Mouse (Mus musculus): Measurements from ENCODE around the gene Slc8a3.

The Slc8a3 gene

DNA sequence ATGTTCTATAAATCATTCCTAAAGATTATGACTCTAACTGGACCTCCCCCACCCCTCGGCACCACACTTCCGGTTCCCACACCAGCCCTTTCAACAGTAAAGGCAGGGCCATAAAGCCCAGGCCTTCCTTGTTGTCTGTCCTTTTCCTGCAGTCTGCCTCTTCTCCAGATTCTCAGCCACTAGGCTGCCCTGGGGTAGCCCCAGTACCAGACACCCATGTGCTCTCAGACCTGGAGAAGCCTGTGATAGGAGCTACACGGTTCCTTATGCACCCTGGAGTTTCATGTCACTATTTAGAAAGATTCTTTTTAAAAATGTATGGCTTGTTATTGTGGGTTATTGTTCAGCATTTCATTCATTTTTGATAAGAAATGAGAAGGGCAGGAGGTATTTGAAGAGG, 172.6 kb downstream of the Slc8a3 start:
- in situ Hi-C loops (cut with MboI; ENCODE audit: low pct_unique_long_range_greater_than_20kb in 1 of 2, low sequenced_read_pairs in 2 of 2, unreplicated experiment in 1 of 2), result no loop called here

GRCm38 (mm10) chr12:81159947-81160346, 173.0 kb downstream of the Slc8a3 start:
- in situ Hi-C loops (cut with MboI; ENCODE audit: low pct_unique_long_range_greater_than_20kb in 1 of 2, low sequenced_read_pairs in 2 of 2, unreplicated experiment in 1 of 2), result no loop called here

- in situ Hi-C loops (cut with MboI; ENCODE audit: low pct_unique_long_range_greater_than_20kb in 1 of 2, low sequenced_read_pairs in 2 of 2, unreplicated experiment in 1 of 2), result no loop called here
Observed at GRCm38 (mm10) chr12:81156841-81157240, 176.1 kb downstream of the Slc8a3 start.

- in situ Hi-C loops (cut with MboI; ENCODE audit: low pct_unique_long_range_greater_than_20kb in 1 of 2, low sequenced_read_pairs in 2 of 2, unreplicated experiment in 1 of 2), result no loop called here
Observed at GRCm38 (mm10) chr12:81155675-81156074, 177.3 kb downstream of the Slc8a3 start.

GRCm38 (mm10) chr12:81152082-81152481, 180.9 kb downstream of the Slc8a3 start:
- in situ Hi-C loops (cut with MboI; ENCODE audit: low pct_unique_long_range_greater_than_20kb in 1 of 2, low sequenced_read_pairs in 2 of 2, unreplicated experiment in 1 of 2), result no loop called here

GRCm38 (mm10) chr12:81150917-81151316, 182.1 kb downstream of the Slc8a3 start:
- in situ Hi-C loops (cut with MboI; ENCODE audit: low pct_unique_long_range_greater_than_20kb in 1 of 2, low sequenced_read_pairs in 2 of 2, unreplicated experiment in 1 of 2), result no loop called here

DNA sequence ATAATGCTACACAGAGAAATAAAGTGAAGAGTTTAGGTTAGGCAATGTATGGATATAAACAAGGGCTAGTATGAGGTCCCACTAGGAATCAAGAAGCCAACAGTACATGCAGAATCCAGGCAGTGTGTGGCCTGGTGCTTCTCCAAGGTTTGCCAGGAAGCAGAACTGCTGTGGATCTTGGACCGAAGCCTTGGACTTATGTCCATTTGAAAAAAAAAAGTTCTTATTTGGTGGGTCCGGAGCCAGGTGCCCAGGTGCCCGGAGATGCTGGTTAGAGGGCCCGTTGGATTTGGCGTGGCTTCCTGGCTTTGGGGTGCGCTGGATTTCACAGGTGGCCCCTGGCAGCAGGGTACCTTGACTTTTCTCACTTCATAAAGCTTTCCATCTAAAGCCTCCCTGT, 185.0 kb downstream of the Slc8a3 start:
- in situ Hi-C loops (cut with MboI; ENCODE audit: low pct_unique_long_range_greater_than_20kb in 1 of 2, low sequenced_read_pairs in 2 of 2, unreplicated experiment in 1 of 2), result no loop called here
